Mouse (Mus musculus) limb, embryonic 15.5 days (tissue): ENCODE results near the gene Mrgprd. TPM values are rescaled to one million over a fixed set of nuclear protein-coding genes. Genes with fewer than 3 reads are reported as not detected.
A peak's percentile ranks its signal among the peaks of the same experiment; 100 is the strongest.

Source experiments
- ATAC-seq: fragments of 200-750 bp; cut with Nextera tagmentation; 2 replicates; pipeline ENCODE4 v1.8.0; 2017; ENCODE audit warnings: low read depth, moderate TSS enrichment; ENCODE audit not compliant: insufficient number of reproducible peaks, low FRiP score, low TSS enrichment
- H3K27ac ChIP-seq: fragments of 300-500 bp; sonication (generic); 2 replicates; pipeline ENCODE4 v1.5.1; 2015; ENCODE audit warnings: moderate library complexity, mild to moderate bottlenecking, inconsistent platforms
- H3K27me3 ChIP-seq: fragments of 300-500 bp; sonication (generic); 2 replicates; pipeline ENCODE4 v1.6.1; 2015; ENCODE audit warnings: inconsistent platforms
- H3K36me3 ChIP-seq: fragments of 300-500 bp; sonication (generic); 2 replicates; pipeline ENCODE4 v1.6.1; 2015; ENCODE audit warnings: inconsistent platforms
- H3K4me1 ChIP-seq: fragments of 300-500 bp; sonication (generic); 2 replicates; pipeline ENCODE4 v1.6.1; 2015; ENCODE audit warnings: inconsistent platforms
- H3K4me2 ChIP-seq: fragments of 300-500 bp; sonication (generic); 2 replicates; pipeline ENCODE4 v1.6.1; 2015; ENCODE audit warnings: mild to moderate bottlenecking, inconsistent platforms
- H3K4me3 ChIP-seq: fragments of 300-500 bp; sonication (generic); 2 replicates; pipeline ENCODE4 v1.5.1; 2015; ENCODE audit warnings: mild to moderate bottlenecking, inconsistent platforms
- H3K9ac ChIP-seq: fragments of 300-500 bp; sonication (generic); 2 replicates; pipeline ENCODE4 v1.6.1; 2015; ENCODE audit warnings: inconsistent platforms
- H3K9me3 ChIP-seq: fragments of 300-500 bp; sonication (generic); 2 replicates; pipeline ENCODE4 v1.6.1; 2016; ENCODE audit warnings: inconsistent platforms
- whole genome bisulfite sequencing: fragments of 180-500 bp; shearing (Covaris S2); methylation state at CpG from one replicate; pipeline ENCODE4 v1.1.7; 2015; 5-methylcytosine and 5-hydroxymethylcytosine counted together
- polyA plus RNA-seq: library from polyadenylated mRNA; unstranded; fragments of >200 nt; fragmentation: Nextera tagmentation; extraction: Ambion mirVana; gene quantifications from 2 replicates; pipeline ENCODE4 v1.2.1, GENCODE M21; 2015

The Mrgprd gene
- polyA plus RNA-seq: not detected in 2 replicates

DNA sequence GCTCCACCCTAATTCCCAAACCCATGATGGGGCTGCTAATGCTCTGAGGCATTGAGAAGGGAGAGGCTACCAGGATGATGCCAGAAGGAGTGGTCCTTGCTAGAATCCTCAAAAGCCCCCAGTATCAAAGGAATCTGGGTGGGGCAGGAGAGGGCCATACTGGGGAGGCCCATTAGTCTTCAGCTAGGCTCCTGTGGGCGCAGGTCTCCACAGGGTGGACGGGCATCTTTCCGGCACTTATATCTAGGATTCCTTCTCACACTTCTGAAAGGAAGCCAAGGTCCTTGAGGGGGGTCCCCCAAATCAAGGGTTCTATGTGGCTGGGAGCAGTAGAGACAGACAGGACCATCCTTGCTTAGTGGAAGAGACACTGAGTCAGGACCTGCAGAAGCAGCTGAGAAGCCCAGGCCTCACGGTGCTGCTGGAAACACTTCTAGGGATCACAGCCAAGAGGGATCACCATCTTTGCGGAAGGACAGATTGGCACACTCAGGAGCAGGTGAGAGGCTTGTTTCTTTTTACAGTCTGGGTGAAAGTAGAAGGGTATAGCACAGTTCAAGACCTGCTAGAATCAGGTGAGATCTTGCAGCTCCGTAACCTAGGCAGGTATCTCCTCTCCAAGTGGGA lies at the start of gene Mrgprd:
TSS of gene Mrgprd (plus strand) at position 51 of the 627 bp plus-strand sequence.
- WGBS: 89% methylated on average over 6 of the region's 6 CpGs
- Histone ChIP-seq H3K4me2 (no peak within 1 kb of the TSS), H3K27me3 (no peaks in the 10 kb centered on the region), H3K27ac (no peak within 1 kb of the TSS), H3K9ac (no peak within 1 kb of the TSS), H3K9me3 (no peaks in the 10 kb centered on the region), H3K36me3 (no peaks in the 10 kb centered on the region), H3K4me1 (no peaks in the 10 kb centered on the region), H3K4me3 (no peak within 1 kb of the TSS)
- ATAC-seq: no peak

DNA sequence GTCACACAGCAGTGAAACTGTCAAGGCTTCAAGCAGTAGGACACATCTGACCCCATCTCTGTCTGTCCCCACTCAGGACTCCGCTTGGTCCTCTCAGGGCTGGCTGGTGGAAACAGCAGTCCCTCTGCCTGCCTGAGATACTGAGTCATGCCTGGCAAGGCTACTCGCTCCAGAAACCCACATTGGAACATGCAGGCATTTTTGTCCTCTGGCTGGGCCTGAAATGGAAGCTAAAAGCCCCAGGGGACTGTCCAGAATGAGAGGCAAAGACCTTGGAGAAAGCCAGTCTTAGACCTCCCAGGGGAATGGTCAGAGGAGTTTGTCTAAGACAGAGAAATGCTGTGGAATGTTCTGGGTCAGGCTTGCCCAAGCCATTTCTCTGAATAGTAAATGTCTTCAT lies 48.6 kb upstream of the Mrgprd start:
- Histone ChIP-seq H3K4me3 (no peak overlapping the region), H3K4me1 (no peaks in the 10 kb centered on the region), H3K9me3 (no peaks in the 10 kb centered on the region), H3K27me3 (no peaks in the 10 kb centered on the region), H3K27ac (no peak overlapping the region), H3K4me2 (no peak overlapping the region), H3K9ac (no peak overlapping the region), H3K36me3 (peaks cover 77% of the 10 kb centered on the region)
- ATAC-seq: no peak
- whole genome bisulfite sequencing: 80% methylated on average over 2 of the region's 2 CpGs

DNA sequence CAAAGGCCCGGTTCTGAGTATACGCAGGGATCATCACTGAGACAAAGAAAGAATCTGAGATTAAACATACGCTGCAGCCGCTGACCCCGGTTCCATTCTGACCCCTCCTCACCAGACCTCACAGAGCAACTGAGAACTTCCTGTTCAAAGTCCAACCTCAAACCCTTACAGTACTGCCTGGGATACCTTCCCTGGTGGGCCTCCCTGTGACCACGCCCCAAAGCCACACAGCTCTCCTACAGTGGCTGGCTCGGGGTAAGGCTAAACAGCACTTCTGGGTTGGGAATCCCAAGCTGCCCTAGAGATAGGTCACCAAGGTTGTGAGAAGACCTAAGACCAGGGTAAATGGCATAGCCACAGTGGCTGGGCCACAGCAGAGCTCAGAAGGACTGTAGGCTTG lies 45.7 kb upstream of the Mrgprd start:
- Histone ChIP-seq H3K9ac (no peak overlapping the region), H3K9me3 (no peaks in the 10 kb centered on the region), H3K27me3 (no peaks in the 10 kb centered on the region), H3K36me3 (peaks cover 92% of the 10 kb centered on the region), H3K4me2 (no peak overlapping the region), H3K4me1 (no peaks in the 10 kb centered on the region), H3K4me3 (no peak overlapping the region), H3K27ac (no peak overlapping the region)
- no peak for ATAC-seq
- WGBS: 89% methylated on average over 7 of the region's 7 CpGs

DNA sequence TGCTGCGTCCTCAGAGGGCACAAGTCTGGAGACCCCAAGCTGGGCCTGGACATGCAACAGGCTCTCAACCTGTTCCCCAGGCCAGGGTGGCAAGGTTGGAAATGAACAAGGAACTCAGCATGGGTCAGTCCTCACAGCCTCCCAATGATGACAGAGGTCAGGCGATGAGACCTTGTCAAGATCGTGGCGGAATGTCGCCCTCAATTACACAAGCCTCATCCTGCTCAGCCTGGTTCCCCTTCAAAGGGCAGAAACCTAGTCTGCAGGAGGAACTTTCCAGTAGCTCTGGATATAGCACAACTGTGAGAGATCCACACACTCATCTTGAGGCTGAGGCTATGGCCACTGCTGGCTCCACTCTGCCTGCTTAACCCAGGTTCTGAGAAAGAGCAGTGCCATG lies 43.7 kb upstream of the Mrgprd start:
- H3K4me3 ChIP-seq: no peak overlapping the region
- H3K36me3 ChIP-seq: peaks cover 96% of the 10 kb centered on the region
- ATAC-seq: no peak
- H3K4me2 ChIP-seq: no peak overlapping the region
- no peak overlapping the region for H3K9ac ChIP-seq
- H3K9me3 ChIP-seq: no peaks in the 10 kb centered on the region
- H3K4me1 ChIP-seq: no peaks in the 10 kb centered on the region
- 84% methylated on average over 5 of the region's 5 CpGs for WGBS
- H3K27ac ChIP-seq: no peak overlapping the region
- no peaks in the 10 kb centered on the region for H3K27me3 ChIP-seq

GRCm38 (mm10) chr7:145275488-145275887 lies 39.1 kb upstream of the Mrgprd start:
- H3K4me2 ChIP-seq: no peak overlapping the region
- H3K27ac ChIP-seq: no peak overlapping the region
- H3K9ac ChIP-seq: no peak overlapping the region
- no peaks in the 10 kb centered on the region for H3K27me3 ChIP-seq
- H3K9me3 ChIP-seq: no peaks in the 10 kb centered on the region
- ATAC-seq: no peak
- peaks cover 91% of the 10 kb centered on the region for H3K36me3 ChIP-seq
- WGBS: 86% methylated on average over 3 of the region's 3 CpGs
- H3K4me3 ChIP-seq: no peak overlapping the region
- no peaks in the 10 kb centered on the region for H3K4me1 ChIP-seq

GRCm38 (mm10) chr7:145281396-145281795 lies 33.2 kb upstream of the Mrgprd start:
- no peak overlapping the region for H3K27ac ChIP-seq
- peaks cover 39% of the 10 kb centered on the region for H3K36me3 ChIP-seq
- no peaks in the 10 kb centered on the region for H3K9me3 ChIP-seq
- H3K4me1 ChIP-seq: peaks cover 23% of the 10 kb centered on the region
- H3K27me3 ChIP-seq: no peaks in the 10 kb centered on the region
- H3K9ac ChIP-seq: no peak overlapping the region
- 60% methylated on average over 4 of the region's 4 CpGs for WGBS
- no peak overlapping the region for H3K4me3 ChIP-seq
- no peak for ATAC-seq
- H3K4me2 ChIP-seq: no peak overlapping the region

- Histone ChIP-seq H3K36me3 (peaks cover 25% of the 10 kb centered on the region), H3K9me3 (no peaks in the 10 kb centered on the region), H3K9ac (peak overlapping the region; percentile 56), H3K4me2 (peak overlapping the region; percentile 67), H3K27me3 (no peaks in the 10 kb centered on the region), H3K4me3 (peak overlapping the region; percentile 60), H3K4me1 (peaks cover 23% of the 10 kb centered on the region), H3K27ac (no peak overlapping the region)
- WGBS: 44% methylated on average over 4 of the region's 4 CpGs
- no peak for ATAC-seq
Observed at GRCm38 (mm10) chr7:145283041-145283440, 31.6 kb upstream of the Mrgprd start.

- WGBS: 2% methylated on average over 18 of the region's 18 CpGs
- H3K4me1 ChIP-seq: peaks cover 23% of the 10 kb centered on the region
- peak; percentile 84 for ATAC-seq
- H3K9me3 ChIP-seq: no peaks in the 10 kb centered on the region
- H3K27ac ChIP-seq: no peak within 1 kb of the TSS; the same call in 1 of the 2 replicates
- H3K4me3 ChIP-seq: peak within 1 kb of the TSS; percentile 60
- H3K9ac ChIP-seq: peak within 1 kb of the TSS; percentile 56
- peaks cover 20% of the 10 kb centered on the region for H3K36me3 ChIP-seq
- peak within 1 kb of the TSS; percentile 67 for H3K4me2 ChIP-seq
- H3K27me3 ChIP-seq: no peaks in the 10 kb centered on the region
Observed at GRCm38 (mm10) chr7:145283487-145284187, 31.0 kb upstream of the Mrgprd start, which contains the start of gene Tpcn2. Gene Tpcn2, minus strand, starts transcription at chr7:145284011.

- ATAC-seq: no peak
- H3K36me3 ChIP-seq: peaks cover 13% of the 10 kb centered on the region
- no peak overlapping the region for H3K27ac ChIP-seq
- no peaks in the 10 kb centered on the region for H3K9me3 ChIP-seq
- peaks cover 27% of the 10 kb centered on the region for H3K4me1 ChIP-seq
- no peaks in the 10 kb centered on the region for H3K27me3 ChIP-seq
- H3K9ac ChIP-seq: no peak overlapping the region
- peak overlapping the region; percentile 60; the same call in 1 of the 2 replicates for H3K4me3 ChIP-seq
- WGBS: 55% methylated on average over 3 of the region's 3 CpGs
- peak overlapping the region; percentile 67 for H3K4me2 ChIP-seq
Observed at GRCm38 (mm10) chr7:145284293-145284692, 30.3 kb upstream of the Mrgprd start.

GRCm38 (mm10) chr7:145285476-145285875 lies 29.2 kb upstream of the Mrgprd start:
- Histone ChIP-seq H3K9me3 (no peaks in the 10 kb centered on the region), H3K27ac (no peak overlapping the region), H3K9ac (no peak overlapping the region), H3K36me3 (0 out of 2 replicates have a peak, but pooled peaks cover 3% of the 10 kb centered on the region), H3K27me3 (no peaks in the 10 kb centered on the region), H3K4me3 (no peak overlapping the region), H3K4me2 (no peak overlapping the region), H3K4me1 (peaks cover 34% of the 10 kb centered on the region)
- 78% methylated on average over 4 of the region's 4 CpGs for WGBS
- ATAC-seq: no peak

DNA sequence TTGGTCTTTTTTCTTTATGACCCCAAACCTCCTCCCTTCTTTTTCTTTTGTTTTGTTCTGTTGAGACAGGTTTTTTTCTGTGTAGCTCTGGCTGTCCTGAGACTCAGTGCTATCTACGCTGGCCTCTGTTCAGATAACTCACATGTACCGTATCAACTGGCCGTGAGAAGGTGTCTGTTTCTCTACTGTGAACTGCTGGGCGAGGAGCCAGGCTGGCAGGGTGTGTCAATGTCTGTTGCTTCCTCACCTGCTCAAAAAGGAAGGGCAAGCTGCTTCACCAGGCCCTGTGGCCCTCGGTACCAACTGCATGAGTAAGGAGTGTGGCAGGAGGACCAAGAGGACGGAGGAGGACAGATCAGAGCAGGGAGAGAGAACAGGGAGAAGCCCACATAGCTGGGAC lies 27.2 kb upstream of the Mrgprd start:
- H3K9me3 ChIP-seq: no peaks in the 10 kb centered on the region
- H3K27ac ChIP-seq: no peak overlapping the region
- no peak overlapping the region for H3K4me3 ChIP-seq
- no peak overlapping the region for H3K9ac ChIP-seq
- no peak for ATAC-seq
- H3K36me3 ChIP-seq: no peaks in the 10 kb centered on the region
- no peaks in the 10 kb centered on the region for H3K27me3 ChIP-seq
- H3K4me1 ChIP-seq: peaks cover 21% of the 10 kb centered on the region
- WGBS: 70% methylated on average over 6 of the region's 6 CpGs
- H3K4me2 ChIP-seq: no peak overlapping the region

- Histone ChIP-seq H3K4me3 (no peak overlapping the region), H3K27ac (no peak overlapping the region), H3K9ac (no peak overlapping the region), H3K4me2 (no peak overlapping the region), H3K36me3 (no peaks in the 10 kb centered on the region), H3K4me1 (peaks cover 11% of the 10 kb centered on the region; the same call in 1 of the 2 replicates), H3K9me3 (no peaks in the 10 kb centered on the region), H3K27me3 (no peaks in the 10 kb centered on the region)
- peak; percentile 42; the same call in 1 of the 2 replicates for ATAC-seq
- 20% methylated on average over 5 of the region's 5 CpGs for WGBS
Observed at GRCm38 (mm10) chr7:145289302-145289701, 25.3 kb upstream of the Mrgprd start.
